Mouse (Mus musculus) cerebellum, postnatal 4 days (tissue): ENCODE data around the gene Setd2.
A peak's percentile ranks its signal among the peaks of the same experiment; 100 is the strongest.

Experiments used
- DNase-seq, 2 experiments: peaks; one replicate each; pipeline ENCODE4 v3.0.0; 2022; ENCODE audit warnings: low spot score in 2 of 2, mixed read lengths in 1 of 2

Gene Setd2

DNA sequence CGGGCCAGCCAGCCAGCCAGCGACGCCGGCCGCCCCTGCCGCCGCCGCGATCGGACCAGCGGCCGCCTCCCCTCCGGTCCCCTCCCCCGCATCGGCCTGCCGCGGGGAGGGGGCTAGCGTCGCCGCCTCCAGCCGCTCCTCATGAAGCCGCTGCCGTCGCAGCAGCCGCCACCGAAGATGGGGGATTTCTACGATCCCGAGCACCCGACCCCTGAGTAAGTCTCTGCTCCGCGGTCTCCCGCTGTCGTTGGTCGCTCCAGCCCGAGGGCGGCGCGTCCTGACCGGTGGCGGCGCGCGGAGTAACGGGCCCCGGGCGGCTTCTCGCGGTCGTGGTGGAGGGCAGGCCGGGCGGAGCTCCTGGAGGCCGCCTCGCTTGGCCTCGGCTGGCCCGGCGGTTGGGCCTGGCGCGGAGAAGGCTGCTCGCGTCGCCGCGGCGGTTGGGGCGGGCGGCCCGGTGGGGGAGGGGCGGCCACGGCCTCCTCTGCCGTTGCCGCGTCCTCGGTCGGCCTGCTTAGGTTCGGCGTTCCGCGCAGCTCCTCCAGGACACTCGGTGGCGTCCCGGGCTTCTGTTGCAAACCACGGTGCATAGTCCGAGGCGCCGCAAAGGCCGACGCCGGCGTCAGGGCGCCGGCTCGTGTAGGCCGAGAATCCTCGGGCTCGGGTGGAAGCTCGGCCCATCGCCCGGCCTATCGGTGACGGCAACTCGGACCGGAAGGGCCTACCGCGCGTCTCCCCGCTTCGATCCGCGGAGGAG, at the start of gene Setd2:
TSS of gene Setd2 (plus strand) at position 60 of the 754 bp plus-strand sequence.
- DNase-seq, result peak; percentile 20 to 65

DNA sequence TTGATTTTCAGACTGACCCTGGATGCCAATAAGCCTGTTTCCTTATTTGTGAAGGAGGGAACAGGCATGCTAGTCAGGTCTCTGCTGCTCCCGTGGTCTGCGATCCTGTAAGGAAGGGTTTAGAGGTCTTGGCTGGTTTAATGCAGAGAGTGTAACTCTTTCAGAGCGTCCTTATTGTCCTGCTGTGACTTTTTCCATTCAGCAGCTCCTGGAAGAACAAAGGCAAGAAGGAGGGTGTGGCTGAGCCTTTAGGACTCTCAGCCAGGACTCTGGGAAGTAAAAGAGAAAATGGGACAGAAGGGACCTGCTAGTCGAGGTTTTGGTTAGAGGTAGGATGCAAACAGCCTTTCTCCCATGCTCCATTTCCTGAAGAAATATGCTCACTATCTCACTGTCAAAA, 43.6 kb upstream of the Setd2 start:
- DNase-seq, result no peak

GRCm38 (mm10) chr9:110490913-110491312, 41.5 kb upstream of the Setd2 start:
- peak in 1 of 2 experiments; percentile 27 for DNase-seq

DNA sequence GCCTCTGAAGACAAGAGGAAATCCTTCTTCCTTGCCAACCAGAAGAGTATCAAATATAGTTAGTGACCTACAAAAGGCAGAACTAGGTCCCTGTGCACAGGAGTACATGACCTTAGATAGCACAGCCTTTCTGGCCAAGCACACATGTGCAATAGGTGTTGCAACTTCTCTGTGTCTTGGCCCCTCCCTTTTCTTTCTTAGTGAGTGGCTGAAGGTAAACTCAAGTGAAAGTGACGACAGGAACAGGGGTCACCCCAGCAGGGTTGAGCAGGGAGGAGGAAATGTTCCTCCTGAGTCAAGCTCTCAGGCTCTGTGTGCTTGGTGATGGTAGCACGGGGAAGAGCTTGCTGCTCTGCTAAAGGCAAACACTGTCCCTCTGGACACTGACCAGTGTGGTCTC, 6.7 kb upstream of the Setd2 start:
- no peak for DNase-seq

GRCm38 (mm10) chr9:110529002-110529737, 3.2 kb upstream of the Setd2 start:
- no peak for DNase-seq

DNA sequence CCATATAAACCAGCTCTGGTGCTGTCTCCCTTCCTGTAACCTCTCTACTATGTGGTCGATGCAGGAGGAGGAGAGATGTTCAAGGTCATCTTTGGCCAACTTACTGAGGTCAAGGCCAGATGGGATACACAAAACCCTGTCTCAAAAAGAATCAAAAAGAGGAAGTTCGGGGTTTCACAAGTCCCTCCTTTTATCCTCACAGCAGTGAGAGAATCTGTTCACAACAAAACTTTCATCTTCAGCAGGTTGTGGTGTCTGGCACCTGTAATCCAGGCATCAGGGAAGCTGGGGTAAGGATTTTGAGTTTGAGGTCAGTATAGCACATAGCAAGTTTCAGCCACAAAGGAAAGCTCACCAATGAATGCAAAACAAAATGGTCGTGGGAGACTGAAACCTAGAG, 1.7 kb upstream of the Setd2 start:
- no peak for DNase-seq

- DNase-seq, result no peak
Measured at GRCm38 (mm10) chr9:110531151-110531791, 1.1 kb upstream of the Setd2 start.

- peak; percentile 84 to 95 for DNase-seq
Measured at GRCm38 (mm10) chr9:110531914-110532489, 395 bp upstream of the Setd2 start.

DNA sequence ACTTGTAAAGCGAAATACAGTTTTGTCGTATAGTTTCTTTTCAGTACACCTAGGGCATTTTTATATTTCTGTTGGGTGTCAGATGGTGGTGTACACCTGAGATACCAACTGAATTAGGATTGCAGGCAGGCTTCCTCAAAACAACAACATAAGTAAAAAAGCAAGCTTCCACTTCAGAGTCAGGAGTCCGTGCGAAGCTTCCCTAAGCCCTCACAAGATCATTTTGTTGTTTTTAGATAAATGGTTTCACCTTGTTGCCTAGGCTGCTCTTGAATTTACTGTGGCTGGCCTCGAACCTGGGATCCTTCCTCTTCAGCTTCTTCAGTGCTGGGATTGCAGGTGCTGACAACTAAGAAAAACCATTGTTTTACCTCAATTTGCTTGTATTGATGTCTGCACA, 1.2 kb downstream of the Setd2 start:
- DNase-seq, result no peak

- DNase-seq, result no peak
Measured at GRCm38 (mm10) chr9:110535114-110535513, 2.7 kb downstream of the Setd2 start.

DNA sequence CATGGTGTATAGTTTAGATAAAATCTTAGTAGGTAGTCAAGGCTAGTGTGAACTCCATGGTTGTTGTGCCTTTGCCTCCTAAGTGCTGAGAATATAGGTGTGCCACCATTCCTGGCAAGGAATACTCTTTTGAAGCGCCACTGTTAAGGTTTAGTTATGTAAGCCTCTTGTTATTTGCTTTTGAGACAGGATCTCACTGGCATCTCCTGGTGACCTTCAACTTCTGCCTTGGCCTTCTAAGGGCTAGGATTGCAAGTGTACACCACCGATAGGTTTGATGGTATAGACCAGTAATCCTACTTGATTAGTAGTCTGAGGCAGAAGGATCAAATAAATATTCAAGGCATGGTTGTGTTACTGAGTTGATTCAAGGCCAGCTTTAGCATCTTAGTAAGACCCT, 4.2 kb downstream of the Setd2 start:
- no peak for DNase-seq

DNA sequence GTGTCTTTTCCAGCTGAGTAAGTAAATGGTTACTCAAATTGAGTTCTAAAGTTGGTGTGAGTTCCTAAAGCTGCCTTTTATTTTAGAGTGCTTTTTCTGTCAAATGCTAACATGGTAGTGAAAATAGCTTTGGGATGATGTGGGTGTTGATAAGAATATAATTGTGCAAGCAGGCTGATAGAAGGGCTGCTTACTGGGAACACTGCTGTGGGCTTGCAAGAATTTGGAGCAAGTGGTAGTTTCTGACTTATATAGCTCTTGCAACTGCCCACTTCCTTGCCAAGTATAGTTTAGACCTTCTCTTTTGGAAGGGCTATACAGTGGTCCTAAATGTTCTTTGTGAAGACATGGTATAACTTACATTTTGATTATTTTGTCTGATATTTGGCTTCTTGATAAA, 6.1 kb downstream of the Setd2 start:
- no peak for DNase-seq

DNA sequence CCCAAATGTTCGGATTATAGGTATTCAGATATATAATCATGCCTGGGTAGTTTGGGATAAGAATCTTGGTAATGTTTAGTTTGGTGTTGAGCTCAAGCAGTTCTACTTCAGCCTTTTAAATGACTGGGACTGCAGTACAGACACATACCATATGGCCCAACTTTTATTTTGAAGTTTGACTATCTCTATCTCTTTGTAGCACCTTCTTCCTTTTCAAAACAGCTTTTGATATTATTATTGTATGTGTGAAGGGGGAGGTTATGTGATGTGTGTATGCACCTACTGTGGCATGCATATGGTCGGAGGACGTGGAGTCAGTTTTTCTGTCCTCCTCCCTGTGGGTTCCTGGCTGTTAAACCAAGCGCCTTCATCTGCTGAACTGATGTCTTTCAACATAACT, 9.6 kb downstream of the Setd2 start:
- no peak for DNase-seq

DNA sequence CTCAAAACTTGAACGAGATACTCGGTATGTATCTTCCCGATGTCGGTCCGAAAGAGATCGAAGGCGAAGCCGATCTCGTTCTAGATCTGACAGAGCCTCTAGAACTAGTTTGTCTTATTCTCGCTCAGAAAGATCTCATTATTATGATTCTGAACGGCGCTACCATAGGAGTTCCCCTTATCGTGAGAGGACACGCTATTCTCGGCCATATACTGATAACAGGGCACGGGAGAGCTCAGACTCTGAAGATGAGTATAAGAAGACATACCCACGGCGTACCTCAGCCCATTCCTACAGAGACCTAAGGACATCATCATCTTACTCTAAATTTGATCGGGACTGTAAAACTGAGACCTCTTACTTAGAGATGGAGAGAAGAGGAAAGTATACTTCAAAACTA, 15.9 kb downstream of the Setd2 start:
- no peak for DNase-seq

GRCm38 (mm10) chr9:110568309-110568708, 35.9 kb downstream of the Setd2 start:
- no peak for DNase-seq

- DNase-seq, result no peak
Measured at GRCm38 (mm10) chr9:110582161-110582560, 49.8 kb downstream of the Setd2 start.

- DNase-seq, result no peak
Measured at GRCm38 (mm10) chr9:110583521-110583920, 51.1 kb downstream of the Setd2 start.

DNA sequence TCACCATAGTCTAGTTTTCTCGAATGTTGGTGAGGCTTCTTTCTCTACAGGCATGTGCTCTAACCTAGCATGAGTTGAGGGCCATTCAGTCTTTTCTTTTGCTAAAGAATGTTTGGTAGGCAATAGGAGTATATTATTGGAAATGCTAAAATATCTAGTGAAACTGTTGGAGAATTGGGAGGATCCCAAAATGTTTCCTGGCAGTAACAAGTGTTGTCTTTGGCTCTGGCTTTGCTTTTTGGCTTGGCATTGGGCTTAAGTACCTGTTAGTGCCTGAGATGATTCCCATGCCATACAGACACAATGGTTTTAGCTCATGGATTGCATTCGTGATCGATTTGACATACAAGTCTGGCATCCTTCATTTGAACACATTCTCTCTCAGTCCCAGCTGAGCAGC, 79.1 kb downstream of the Setd2 start:
- DNase-seq, result no peak

DNA sequence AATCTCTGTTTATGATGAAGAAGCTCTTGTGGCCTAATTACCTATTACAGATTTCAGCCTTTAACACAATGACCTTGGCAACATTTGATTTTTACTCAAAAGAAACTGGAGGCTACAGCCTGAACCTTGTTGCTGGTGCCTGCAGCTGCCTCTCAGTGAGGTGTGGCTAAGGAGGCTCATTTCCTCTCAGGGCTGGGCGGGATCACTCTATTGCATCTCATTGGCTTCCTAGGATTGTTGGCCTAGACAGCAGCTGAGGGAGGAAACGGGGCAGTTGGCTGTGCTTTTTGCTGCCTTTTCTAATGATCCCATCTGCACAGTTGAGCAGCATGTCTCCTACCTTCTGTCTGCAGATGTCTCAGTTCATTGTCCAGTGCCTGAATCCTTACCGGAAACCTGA, 84.7 kb downstream of the Setd2 start:
- no peak for DNase-seq

GRCm38 (mm10) chr9:110620180-110620579, 87.8 kb downstream of the Setd2 start:
- no peak for DNase-seq

DNA sequence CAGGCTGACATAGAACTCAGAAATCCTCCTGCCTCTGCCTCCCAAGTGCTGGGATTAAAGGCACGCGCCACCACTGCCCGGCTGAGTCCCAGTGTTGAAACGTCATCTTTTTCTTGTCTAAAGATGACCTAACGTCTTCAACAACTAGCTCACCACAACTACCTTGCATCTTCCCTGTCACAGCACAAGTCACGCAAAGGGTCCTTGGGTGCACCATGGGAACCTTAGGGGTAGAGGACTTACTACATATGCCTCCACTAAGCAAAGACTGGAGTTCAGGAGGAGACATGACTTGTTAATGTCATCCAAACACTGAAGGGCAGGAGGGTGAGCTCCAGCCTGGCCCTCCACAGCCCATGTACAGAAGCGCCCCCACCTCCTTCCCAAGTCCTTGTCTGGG, 88.3 kb downstream of the Setd2 start:
- no peak for DNase-seq

- DNase-seq, result no peak
Measured at GRCm38 (mm10) chr9:110622621-110623219, 90.3 kb downstream of the Setd2 start.
